Mouse (Mus musculus): ENCODE data around the gene Mrgbp. TPM values are rescaled to one million over a fixed set of nuclear protein-coding genes. Genes with fewer than 3 reads are reported as not detected.

Mrgbp gene
- polyA plus RNA-seq, 1 experiment from 2014 or later = 23.4 TPM

DNA sequence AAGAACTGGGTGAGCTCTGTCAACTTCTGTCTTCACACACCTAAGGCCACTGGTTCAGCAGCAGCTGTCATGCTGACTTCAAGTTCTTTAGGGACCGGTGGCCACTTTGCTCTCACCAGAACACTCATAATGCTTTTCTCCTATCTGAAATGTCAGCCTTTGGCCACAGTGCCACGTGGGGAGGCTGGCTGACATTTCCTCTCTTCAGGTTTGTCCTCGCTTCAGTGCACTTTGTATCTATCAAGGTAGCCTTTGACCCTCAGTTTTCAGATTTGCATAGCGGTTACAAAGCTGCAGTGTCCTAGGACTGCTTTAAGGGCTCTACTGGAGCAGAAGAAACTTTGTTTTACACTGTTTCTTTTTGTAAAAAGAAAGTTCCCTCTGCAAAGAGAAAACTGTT is 4.6 kb upstream of the Mrgbp start:
- Histone ChIP-seq H3K27ac (replicated peaks; ENCODE audit: low read depth, low read length) (no peak overlapping the region), H3K4me1 (ENCODE audit: control insufficient read depth, insufficient read depth, low read length) (no peaks in the 10 kb centered on the region), H3K4me2 (ENCODE audit: low read depth, low read length) (no peak overlapping the region), H3K9me3 (ENCODE audit: control insufficient read depth, low read length) (no peaks in the 10 kb centered on the region), H3K36me3 (ENCODE audit: control insufficient read depth, insufficient read depth, low read length) (no peaks in the 10 kb centered on the region), H3K27me3 (replicated peaks; ENCODE audit: control insufficient read depth, insufficient read depth, low read length) (no peaks in the 10 kb centered on the region), H3K4me3 (ENCODE audit: low read depth, low read length) (no peak overlapping the region), H3K9ac (ENCODE audit: low read depth, low read length) (no peak overlapping the region)
- ATAC-seq (ENCODE audit: low read depth) = no peak
- no peak for DNase-seq (ENCODE audit: low spot score)
- 57% methylated on average over 4 of the region's 4 CpGs for WGBS

DNA sequence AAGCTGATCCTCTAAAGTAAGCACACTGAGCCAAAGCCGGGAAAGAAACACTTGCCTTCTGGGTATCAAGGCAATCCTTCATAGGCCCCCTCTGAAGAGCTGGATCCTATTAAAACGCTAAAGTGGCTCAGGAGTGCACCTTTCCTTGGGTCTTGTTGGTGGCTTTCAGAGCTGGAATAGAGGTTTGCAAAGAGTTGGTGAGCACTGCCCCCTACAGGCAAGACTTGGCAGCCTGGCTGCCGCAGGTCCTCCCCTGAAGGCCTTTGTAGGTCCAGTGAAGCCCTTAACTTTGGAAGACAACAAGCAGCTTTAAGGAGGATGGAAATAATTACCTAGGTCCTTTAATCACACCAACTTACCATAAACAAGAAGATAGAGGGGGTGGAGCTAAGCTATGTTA is 2.4 kb upstream of the Mrgbp start:
- Histone ChIP-seq H3K36me3 (ENCODE audit: control insufficient read depth, insufficient read depth, low read length) (no peaks in the 10 kb centered on the region), H3K27me3 (replicated peaks; ENCODE audit: control insufficient read depth, insufficient read depth, low read length) (no peaks in the 10 kb centered on the region), H3K9me3 (ENCODE audit: control insufficient read depth, low read length) (no peaks in the 10 kb centered on the region), H3K27ac (replicated peaks; ENCODE audit: low read depth, low read length) (no peak overlapping the region), H3K4me2 (ENCODE audit: low read depth, low read length) (no peak overlapping the region), H3K4me1 (ENCODE audit: control insufficient read depth, insufficient read depth, low read length) (peaks cover 7% of the 10 kb centered on the region; the same call in 1 of the 2 replicates), H3K9ac (ENCODE audit: low read depth, low read length) (no peak overlapping the region), H3K4me3 (ENCODE audit: low read depth, low read length) (no peak overlapping the region)
- WGBS = 9% methylated on average over 3 of the region's 3 CpGs
- peak; percentile 66 for DNase-seq (ENCODE audit: low spot score)
- ATAC-seq (ENCODE audit: low read depth) = no peak

DNA sequence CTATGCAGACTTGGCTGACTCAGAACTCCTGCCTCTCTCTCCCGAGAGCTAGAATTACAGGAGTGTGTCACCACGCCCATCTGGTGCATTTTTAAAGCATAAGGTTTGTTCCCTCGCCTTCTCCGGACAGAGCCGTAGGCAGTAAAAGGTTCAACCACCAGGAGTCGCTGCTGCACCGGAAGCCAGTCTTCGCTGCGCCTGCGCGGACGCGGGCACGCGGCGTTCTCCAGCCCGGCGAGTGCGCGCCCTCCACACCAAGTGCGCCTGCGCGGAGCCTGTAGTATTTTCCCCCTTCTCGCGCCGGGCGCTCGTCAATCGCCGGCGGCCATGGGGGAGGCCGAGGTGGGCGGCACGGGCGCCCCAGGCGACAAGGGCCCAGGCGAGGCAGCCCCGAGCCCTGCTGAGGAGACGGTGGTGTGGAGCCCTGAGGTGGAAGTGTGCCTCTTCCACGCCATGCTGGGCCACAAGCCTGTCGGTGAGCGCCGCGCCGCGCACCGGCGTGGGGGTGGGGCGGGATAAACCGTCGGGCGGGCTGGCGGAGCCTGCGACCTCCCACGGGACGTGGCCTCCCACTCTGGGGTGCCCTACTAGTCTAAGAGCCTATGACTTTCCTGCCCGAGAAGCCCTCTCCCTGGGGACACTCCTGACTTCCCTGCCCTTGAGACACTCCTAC is 1.5 kb downstream of the Mrgbp start:
- peak overlapping the region; percentile 86 for H3K4me3 ChIP-seq (ENCODE audit: low read depth, low read length)
- H3K9me3 ChIP-seq (ENCODE audit: control insufficient read depth, low read length) = no peaks in the 10 kb centered on the region
- DNase-seq (ENCODE audit: low spot score) = peak; percentile 96
- H3K4me1 ChIP-seq (ENCODE audit: control insufficient read depth, insufficient read depth, low read length) = peaks cover 9% of the 10 kb centered on the region; the same call in 1 of the 2 replicates
- WGBS = 0% methylated on average over 30 of the region's 57 CpGs
- peak overlapping the region; percentile 80 for H3K4me2 ChIP-seq (ENCODE audit: low read depth, low read length)
- peak; percentile 91 for ATAC-seq (ENCODE audit: low read depth)
- H3K36me3 ChIP-seq (ENCODE audit: control insufficient read depth, insufficient read depth, low read length) = peaks cover 15% of the 10 kb centered on the region
- H3K27me3 ChIP-seq (replicated peaks; ENCODE audit: control insufficient read depth, insufficient read depth, low read length) = no peaks in the 10 kb centered on the region
- peak overlapping the region; percentile 97 for H3K9ac ChIP-seq (ENCODE audit: low read depth, low read length)
- H3K27ac ChIP-seq (replicated peaks; ENCODE audit: low read depth, low read length) = peak overlapping the region; percentile 71

DNA sequence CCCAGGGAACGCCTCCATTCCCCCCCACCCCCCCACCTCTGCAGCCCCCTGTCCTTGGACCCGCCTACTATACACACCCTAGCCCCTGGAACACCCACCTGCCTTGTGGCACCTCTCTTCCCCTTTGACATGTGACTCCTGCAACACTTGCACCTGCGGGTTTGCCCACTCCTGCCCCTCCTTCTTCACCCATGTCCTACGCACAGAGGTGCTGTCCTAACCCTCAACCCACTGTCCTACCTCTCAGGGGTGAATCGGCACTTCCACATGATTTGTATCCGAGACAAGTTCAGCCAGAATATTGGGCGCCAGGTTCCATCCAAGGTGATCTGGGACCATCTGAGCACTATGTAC is 2.0 kb downstream of the Mrgbp start:
- no peaks in the 10 kb centered on the region for H3K27me3 ChIP-seq (replicated peaks; ENCODE audit: control insufficient read depth, insufficient read depth, low read length)
- no peak for DNase-seq (ENCODE audit: low spot score)
- H3K9me3 ChIP-seq (ENCODE audit: control insufficient read depth, low read length) = no peaks in the 10 kb centered on the region
- WGBS = 35% methylated on average over 5 of the region's 7 CpGs
- peak overlapping the region; percentile 97 for H3K9ac ChIP-seq (ENCODE audit: low read depth, low read length)
- H3K4me3 ChIP-seq (ENCODE audit: low read depth, low read length) = peak overlapping the region; percentile 86
- peak overlapping the region; percentile 80 for H3K4me2 ChIP-seq (ENCODE audit: low read depth, low read length)
- H3K4me1 ChIP-seq (ENCODE audit: control insufficient read depth, insufficient read depth, low read length) = peaks cover 9% of the 10 kb centered on the region; the same call in 1 of the 2 replicates
- peaks cover 15% of the 10 kb centered on the region for H3K36me3 ChIP-seq (ENCODE audit: control insufficient read depth, insufficient read depth, low read length)
- ATAC-seq (ENCODE audit: low read depth) = no peak; the same call in 1 of the 2 replicates
- H3K27ac ChIP-seq (replicated peaks; ENCODE audit: low read depth, low read length) = no peak overlapping the region

DNA sequence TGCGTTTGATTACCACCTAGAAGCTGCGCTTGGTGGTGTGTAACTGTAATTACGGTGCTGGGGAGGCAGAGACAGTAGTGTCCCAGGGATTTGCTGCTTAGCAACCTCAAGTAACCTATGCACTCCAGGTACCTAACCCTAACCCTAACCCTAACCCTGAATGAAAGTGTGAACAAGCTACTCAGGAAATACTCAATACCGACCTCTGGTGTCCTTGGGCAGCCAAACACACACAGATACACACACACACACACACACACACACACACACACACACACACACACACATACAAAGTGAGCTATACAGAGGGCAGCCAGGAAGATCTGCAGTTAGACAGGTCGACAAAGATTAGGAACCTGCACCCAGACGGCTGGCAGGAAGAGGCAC is 7.6 kb downstream of the Mrgbp start:
- H3K27ac ChIP-seq (replicated peaks; ENCODE audit: low read depth, low read length) = peak overlapping the region; percentile 92
- H3K4me3 ChIP-seq (ENCODE audit: low read depth, low read length) = peak overlapping the region; percentile 98
- ATAC-seq (ENCODE audit: low read depth) (no peak; the same call in 1 of the 2 replicates), DNase-seq (ENCODE audit: low spot score) (peak; percentile 7)
- H3K36me3 ChIP-seq (ENCODE audit: control insufficient read depth, insufficient read depth, low read length) = peaks cover 43% of the 10 kb centered on the region
- no peaks in the 10 kb centered on the region for H3K27me3 ChIP-seq (replicated peaks; ENCODE audit: control insufficient read depth, insufficient read depth, low read length)
- H3K4me1 ChIP-seq (ENCODE audit: control insufficient read depth, insufficient read depth, low read length) = peaks cover 8% of the 10 kb centered on the region
- H3K4me2 ChIP-seq (ENCODE audit: low read depth, low read length) = peak overlapping the region; percentile 62
- no peaks in the 10 kb centered on the region for H3K9me3 ChIP-seq (ENCODE audit: control insufficient read depth, low read length)
- WGBS = 51% methylated on average over 6 of the region's 6 CpGs
- H3K9ac ChIP-seq (ENCODE audit: low read depth, low read length) = peak overlapping the region; percentile 96

DNA sequence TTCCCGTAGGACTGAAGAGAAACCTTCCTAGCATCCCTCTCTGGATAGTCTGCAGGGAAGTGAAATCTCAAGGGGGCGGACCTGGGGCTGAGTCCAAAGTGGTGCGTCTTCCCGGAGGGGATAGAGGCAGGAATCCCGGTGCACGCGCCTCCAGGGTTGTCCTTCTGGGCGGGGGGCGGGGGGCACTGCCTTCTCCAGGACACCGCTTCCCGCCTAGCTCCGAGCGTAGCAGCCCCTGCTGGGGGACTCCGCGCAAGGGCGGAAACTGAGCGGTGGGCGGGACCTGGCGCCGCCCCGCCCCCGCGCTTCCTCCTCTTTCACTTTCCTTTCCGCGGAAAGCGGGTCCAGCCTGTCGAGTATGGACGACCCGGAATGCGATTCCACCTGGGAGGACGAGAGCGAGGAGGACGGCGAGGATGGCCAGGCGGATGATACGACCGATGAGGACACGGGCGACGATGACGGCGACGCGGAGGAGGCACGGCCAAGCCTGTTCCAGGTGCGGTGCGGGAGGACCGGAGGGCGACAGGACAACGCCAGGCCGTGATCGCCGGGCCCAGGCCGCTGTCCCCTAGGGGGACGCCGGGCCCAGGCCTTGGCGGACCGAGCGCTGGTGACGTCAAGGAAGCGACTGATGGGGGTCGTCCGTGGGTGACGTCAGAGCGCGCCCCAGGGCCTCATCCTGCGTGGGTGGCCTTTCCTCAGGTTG is 8.2 kb downstream of the Mrgbp start, which contains the start of gene Ogfr:
Gene Ogfr (plus strand): TSS at position 123 of the 709 bp plus-strand sequence.
- Histone ChIP-seq H3K9me3 (ENCODE audit: control insufficient read depth, low read length) (no peaks in the 10 kb centered on the region), H3K27ac (replicated peaks; ENCODE audit: low read depth, low read length) (peak within 1 kb of the TSS; percentile 92), H3K4me3 (ENCODE audit: low read depth, low read length) (peak within 1 kb of the TSS; percentile 98), H3K9ac (ENCODE audit: low read depth, low read length) (peak within 1 kb of the TSS; percentile 96), H3K4me1 (ENCODE audit: control insufficient read depth, insufficient read depth, low read length) (peaks cover 6% of the 10 kb centered on the region), H3K36me3 (ENCODE audit: control insufficient read depth, insufficient read depth, low read length) (peaks cover 48% of the 10 kb centered on the region), H3K4me2 (ENCODE audit: low read depth, low read length) (peak within 1 kb of the TSS; percentile 62), H3K27me3 (replicated peaks; ENCODE audit: control insufficient read depth, insufficient read depth, low read length) (no peaks in the 10 kb centered on the region)
- ATAC-seq (ENCODE audit: low read depth) (peak; percentile 94), DNase-seq (ENCODE audit: low spot score) (peak; percentile 92)
- WGBS = under 1% methylated on average over 38 of the region's 67 CpGs

DNA sequence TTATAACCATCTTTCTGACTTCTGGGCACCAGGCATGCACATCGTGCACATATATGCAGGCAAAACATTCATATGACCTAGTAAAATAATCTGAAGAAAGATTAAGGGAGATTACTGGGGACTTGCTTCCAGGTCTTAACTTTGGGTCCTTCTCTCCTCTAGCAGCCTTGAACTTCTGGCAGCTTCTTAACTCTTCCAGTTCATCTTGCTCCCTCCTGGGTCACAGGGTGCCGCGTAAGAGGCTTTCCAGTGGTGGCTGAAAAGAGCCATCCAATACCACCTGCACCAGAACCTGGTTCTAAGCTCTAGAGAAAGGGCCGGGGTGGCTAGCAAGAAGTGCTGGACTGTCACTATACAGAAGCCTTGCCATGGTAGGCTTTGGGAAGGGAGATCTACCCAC is 16.4 kb downstream of the Mrgbp start, which contains the start of gene Col9a3:
Gene Col9a3 (plus strand): TSS at position 301 of the 400 bp plus-strand sequence.
- no peak for DNase-seq (ENCODE audit: low spot score)
- Histone ChIP-seq H3K4me3 (ENCODE audit: low read depth, low read length) (peak within 1 kb of the TSS; percentile 42), H3K36me3 (ENCODE audit: control insufficient read depth, insufficient read depth, low read length) (peaks cover 30% of the 10 kb centered on the region), H3K27me3 (replicated peaks; ENCODE audit: control insufficient read depth, insufficient read depth, low read length) (0 out of 2 replicates have a peak, but pooled peaks cover 5% of the 10 kb centered on the region), H3K9ac (ENCODE audit: low read depth, low read length) (peak within 1 kb of the TSS; percentile 61), H3K4me1 (ENCODE audit: control insufficient read depth, insufficient read depth, low read length) (peaks cover 20% of the 10 kb centered on the region), H3K27ac (replicated peaks; ENCODE audit: low read depth, low read length) (peak within 1 kb of the TSS; percentile 86), H3K9me3 (ENCODE audit: control insufficient read depth, low read length) (no peaks in the 10 kb centered on the region), H3K4me2 (ENCODE audit: low read depth, low read length) (peak within 1 kb of the TSS; percentile 59)
- ATAC-seq (ENCODE audit: low read depth) = no peak
- WGBS = 39% methylated on average over 4 of the region's 4 CpGs

DNA sequence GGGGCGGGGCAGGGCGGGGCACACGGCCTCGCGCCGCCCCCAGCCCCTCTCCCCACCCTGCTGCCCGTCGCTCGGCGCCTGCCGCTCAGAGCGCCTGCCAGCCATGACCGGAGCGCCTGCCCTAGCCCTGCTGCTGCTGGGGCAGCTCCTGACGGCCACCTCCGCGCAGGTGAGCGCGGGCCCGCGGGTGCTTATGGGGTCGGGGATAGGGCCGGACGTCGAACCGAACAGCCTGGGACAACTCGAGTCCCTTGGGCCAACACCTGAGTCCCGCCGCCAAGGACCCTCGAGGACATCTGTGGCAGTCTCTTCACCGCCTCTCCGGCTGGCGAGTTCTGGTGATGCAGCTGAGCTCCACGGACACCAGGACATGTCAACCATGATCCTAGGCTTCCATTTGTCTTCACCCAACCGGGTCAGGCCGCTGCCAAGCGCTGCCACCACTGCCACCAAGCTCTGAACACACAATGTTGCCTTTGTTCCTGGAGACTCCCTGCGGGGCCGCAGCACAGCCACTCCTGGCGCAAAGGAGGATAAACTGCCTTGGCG is 17.1 kb downstream of the Mrgbp start:
- peak; percentile 24 for DNase-seq (ENCODE audit: low spot score)
- Histone ChIP-seq H3K27ac (replicated peaks; ENCODE audit: low read depth, low read length) (peak overlapping the region; percentile 86), H3K27me3 (replicated peaks; ENCODE audit: control insufficient read depth, insufficient read depth, low read length) (0 out of 2 replicates have a peak, but pooled peaks cover 5% of the 10 kb centered on the region), H3K9me3 (ENCODE audit: control insufficient read depth, low read length) (no peaks in the 10 kb centered on the region), H3K4me1 (ENCODE audit: control insufficient read depth, insufficient read depth, low read length) (peaks cover 20% of the 10 kb centered on the region), H3K9ac (ENCODE audit: low read depth, low read length) (peak overlapping the region; percentile 61), H3K36me3 (ENCODE audit: control insufficient read depth, insufficient read depth, low read length) (peaks cover 23% of the 10 kb centered on the region), H3K4me2 (ENCODE audit: low read depth, low read length) (peak overlapping the region; percentile 59), H3K4me3 (ENCODE audit: low read depth, low read length) (peak overlapping the region; percentile 42)
- peak; percentile 70 for ATAC-seq (ENCODE audit: low read depth)
- WGBS = 1% methylated on average over 33 of the region's 41 CpGs

All from embryonic facial prominence, embryonic 14.5 days (tissue).